Mouse (Mus musculus) heart, embryonic 10.5 days (tissue): ENCODE measurements at regions not wholly inside any gene's neighbourhood (a gene's known extent, or its start where the extent isn't known, plus 50 kb on each side); places are given as distances from the start of the nearest gene placed in this dataset.

Experiments
- DNase-seq: peaks from one replicate; pipeline ENCODE4 v3.0.0-alpha.2; 2017; ENCODE audit warnings: low spot score
- H3K27ac ChIP-seq: fragments of 300-500 bp; sonication (generic); 2 replicates; pipeline ENCODE4 v1.5.1; 2016; ENCODE audit warnings: mild to moderate bottlenecking
- H3K27me3 ChIP-seq: fragments of 300-500 bp; sonication (generic); 2 replicates; pipeline ENCODE4 v1.6.1; 2016; ENCODE audit warnings: mild to moderate bottlenecking; ENCODE audit not compliant: poor library complexity, insufficient read depth, severe bottlenecking
- H3K36me3 ChIP-seq: fragments of 300-500 bp; sonication (generic); 2 replicates; pipeline ENCODE4 v1.6.1; 2016; ENCODE audit warnings: mild to moderate bottlenecking, moderate library complexity
- H3K4me1 ChIP-seq: fragments of 300-500 bp; sonication (generic); 2 replicates; pipeline ENCODE4 v1.6.1; 2016; ENCODE audit warnings: mild to moderate bottlenecking
- H3K4me3 ChIP-seq: fragments of 300-500 bp; sonication (generic); 2 replicates; pipeline ENCODE4 v1.5.1; 2016; ENCODE audit warnings: mild to moderate bottlenecking, moderate library complexity
- H3K9me3 ChIP-seq: fragments of 300-500 bp; sonication (generic); 2 replicates; pipeline ENCODE4 v1.6.1; 2016; ENCODE audit warnings: mild to moderate bottlenecking, moderate library complexity
- WGBS: fragments of 180-500 bp; shearing (Covaris S2); methylation state at CpG from one replicate; pipeline ENCODE4 v1.1.7; 2016; 5-methylcytosine and 5-hydroxymethylcytosine counted together

- no peaks in the 10 kb centered on the region for H3K27me3 ChIP-seq
- H3K4me1 ChIP-seq: no peaks in the 10 kb centered on the region
- H3K27ac ChIP-seq: no peak overlapping the region
- DNase-seq: no peak
- 52% methylated on average over 1 of the region's 1 CpGs for WGBS
- H3K9me3 ChIP-seq: no peaks in the 10 kb centered on the region
- no peak overlapping the region for H3K4me3 ChIP-seq
- no peaks in the 10 kb centered on the region for H3K36me3 ChIP-seq
These were observed 51.9 kb upstream of the Lgalsl start for GRCm38 (mm10) chr11:20882756-20883155.

GRCm38 (mm10) chr11:20883907-20884306 lies 53.1 kb upstream of the Lgalsl start:
- H3K4me3 ChIP-seq: no peak overlapping the region
- WGBS: 70% methylated on average over 2 of the region's 2 CpGs

GRCm38 (mm10) chr11:20887044-20887443 lies 56.2 kb upstream of the Lgalsl start:
- no peak overlapping the region for H3K4me3 ChIP-seq
- H3K36me3 ChIP-seq: no peaks in the 10 kb centered on the region
- WGBS: 78% methylated on average over 2 of the region's 2 CpGs
- H3K27me3 ChIP-seq: no peaks in the 10 kb centered on the region
- no peak overlapping the region for H3K27ac ChIP-seq
- no peak for DNase-seq
- H3K4me1 ChIP-seq: peaks cover 4% of the 10 kb centered on the region; the same call in 1 of the 2 replicates
- no peaks in the 10 kb centered on the region for H3K9me3 ChIP-seq

More at GRCm38 (mm10) chr11:20883907-20884306, 53.1 kb upstream of the Lgalsl start:
- Histone ChIP-seq H3K9me3 (no peaks in the 10 kb centered on the region), H3K36me3 (no peaks in the 10 kb centered on the region), H3K27ac (no peak overlapping the region), H3K27me3 (no peaks in the 10 kb centered on the region), H3K4me1 (no peaks in the 10 kb centered on the region)
- no peak for DNase-seq

- WGBS: 55% methylated on average over 3 of the region's 3 CpGs
These were observed 59.6 kb upstream of the Lgalsl start for GRCm38 (mm10) chr11:20890479-20890878.

GRCm38 (mm10) chr11:20891711-20892110 lies 60.9 kb upstream of the Lgalsl start:
- Histone ChIP-seq H3K36me3 (no peaks in the 10 kb centered on the region), H3K4me3 (no peak overlapping the region), H3K27me3 (no peaks in the 10 kb centered on the region), H3K4me1 (peaks cover 14% of the 10 kb centered on the region), H3K27ac (no peak overlapping the region), H3K9me3 (no peaks in the 10 kb centered on the region)
- no peak for DNase-seq
- 79% methylated on average over 10 of the region's 10 CpGs for WGBS

More at GRCm38 (mm10) chr11:20890479-20890878, 59.6 kb upstream of the Lgalsl start:
- Histone ChIP-seq H3K9me3 (no peaks in the 10 kb centered on the region), H3K4me1 (peaks cover 4% of the 10 kb centered on the region; the same call in 1 of the 2 replicates), H3K4me3 (no peak overlapping the region), H3K27ac (no peak overlapping the region), H3K27me3 (no peaks in the 10 kb centered on the region), H3K36me3 (no peaks in the 10 kb centered on the region)
- DNase-seq: no peak

GRCm38 (mm10) chr11:20896277-20897123 lies 65.6 kb upstream of the Lgalsl start:
- Histone ChIP-seq H3K9me3 (no peaks in the 10 kb centered on the region), H3K27me3 (no peaks in the 10 kb centered on the region), H3K4me3 (no peak overlapping the region), H3K36me3 (no peaks in the 10 kb centered on the region), H3K4me1 (peaks cover 22% of the 10 kb centered on the region), H3K27ac (peak overlapping the region; percentile 81)
- DNase-seq: no peak
- WGBS: 33% methylated on average over 11 of the region's 11 CpGs

GRCm38 (mm10) chr11:20897468-20897867 lies 66.6 kb upstream of the Lgalsl start:
- Histone ChIP-seq H3K9me3 (no peaks in the 10 kb centered on the region), H3K27me3 (no peaks in the 10 kb centered on the region), H3K4me3 (no peak overlapping the region), H3K36me3 (no peaks in the 10 kb centered on the region), H3K4me1 (peaks cover 31% of the 10 kb centered on the region), H3K27ac (peak overlapping the region; percentile 39; the same call in 1 of the 2 replicates)
- 80% methylated on average over 7 of the region's 7 CpGs for WGBS
- DNase-seq: no peak

GRCm38 (mm10) chr11:20898558-20898957 lies 67.7 kb upstream of the Lgalsl start:
- H3K27ac ChIP-seq: 0 out of 2 replicates have a peak overlapping the region, but pooled peaks have one; percentile 48
- no peak overlapping the region for H3K4me3 ChIP-seq
- no peak for DNase-seq
- H3K4me1 ChIP-seq: peaks cover 36% of the 10 kb centered on the region
- 71% methylated on average over 4 of the region's 4 CpGs for WGBS
- no peaks in the 10 kb centered on the region for H3K9me3 ChIP-seq
- H3K36me3 ChIP-seq: no peaks in the 10 kb centered on the region
- H3K27me3 ChIP-seq: no peaks in the 10 kb centered on the region

GRCm38 (mm10) chr11:20899766-20900165 lies 68.9 kb upstream of the Lgalsl start:
- H3K27ac ChIP-seq: no peak overlapping the region
- WGBS: 73% methylated on average over 6 of the region's 6 CpGs
- no peaks in the 10 kb centered on the region for H3K36me3 ChIP-seq
- no peak for DNase-seq
- no peaks in the 10 kb centered on the region for H3K9me3 ChIP-seq
- H3K27me3 ChIP-seq: no peaks in the 10 kb centered on the region
- H3K4me1 ChIP-seq: peaks cover 36% of the 10 kb centered on the region
- no peak overlapping the region for H3K4me3 ChIP-seq

GRCm38 (mm10) chr11:20902001-20902400 lies 71.1 kb upstream of the Lgalsl start:
- Histone ChIP-seq H3K4me3 (no peak overlapping the region), H3K9me3 (no peaks in the 10 kb centered on the region), H3K27me3 (no peaks in the 10 kb centered on the region), H3K36me3 (no peaks in the 10 kb centered on the region), H3K27ac (peak overlapping the region; percentile 59), H3K4me1 (peaks cover 23% of the 10 kb centered on the region)
- 74% methylated on average over 2 of the region's 2 CpGs for WGBS
- no peak for DNase-seq

GRCm38 (mm10) chr11:20902910-20903309 lies 72.1 kb upstream of the Lgalsl start:
- peak overlapping the region; percentile 8 for H3K27ac ChIP-seq
- H3K4me3 ChIP-seq: no peak overlapping the region
- no peaks in the 10 kb centered on the region for H3K27me3 ChIP-seq
- WGBS: 68% methylated on average over 8 of the region's 8 CpGs
- H3K4me1 ChIP-seq: peaks cover 19% of the 10 kb centered on the region
- no peaks in the 10 kb centered on the region for H3K9me3 ChIP-seq
- DNase-seq: no peak
- no peaks in the 10 kb centered on the region for H3K36me3 ChIP-seq

GRCm38 (mm10) chr11:20907996-20908395 lies 77.1 kb upstream of the Lgalsl start:
- DNase-seq: no peak
- Histone ChIP-seq H3K27ac (no peak overlapping the region), H3K9me3 (no peaks in the 10 kb centered on the region), H3K4me1 (peaks cover 2% of the 10 kb centered on the region; the same call in 1 of the 2 replicates), H3K27me3 (no peaks in the 10 kb centered on the region), H3K36me3 (no peaks in the 10 kb centered on the region), H3K4me3 (no peak overlapping the region)
- WGBS: 59% methylated on average over 3 of the region's 3 CpGs

GRCm38 (mm10) chr11:20908471-20908870 lies 77.6 kb upstream of the Lgalsl start:
- no peaks in the 10 kb centered on the region for H3K9me3 ChIP-seq
- WGBS: 73% methylated on average over 4 of the region's 4 CpGs
- no peak for DNase-seq

More at GRCm38 (mm10) chr11:20908471-20908870, 77.6 kb upstream of the Lgalsl start:
- no peak overlapping the region for H3K27ac ChIP-seq
- no peak overlapping the region for H3K4me3 ChIP-seq
- H3K27me3 ChIP-seq: no peaks in the 10 kb centered on the region
- H3K4me1 ChIP-seq: no peaks in the 10 kb centered on the region
- H3K36me3 ChIP-seq: no peaks in the 10 kb centered on the region
